Mouse (Mus musculus) frontal cortex, postnatal 14 days (tissue): ENCODE data around the gene Smim23.
A peak's percentile ranks its signal among the peaks of the same experiment; 100 is the strongest.

Source experiments
- DNase-seq, 2 experiments: peaks; one replicate each; pipeline ENCODE4 v3.0.0; 2022; ENCODE audit warnings: low spot score in 2 of 2

Gene Smim23

DNA sequence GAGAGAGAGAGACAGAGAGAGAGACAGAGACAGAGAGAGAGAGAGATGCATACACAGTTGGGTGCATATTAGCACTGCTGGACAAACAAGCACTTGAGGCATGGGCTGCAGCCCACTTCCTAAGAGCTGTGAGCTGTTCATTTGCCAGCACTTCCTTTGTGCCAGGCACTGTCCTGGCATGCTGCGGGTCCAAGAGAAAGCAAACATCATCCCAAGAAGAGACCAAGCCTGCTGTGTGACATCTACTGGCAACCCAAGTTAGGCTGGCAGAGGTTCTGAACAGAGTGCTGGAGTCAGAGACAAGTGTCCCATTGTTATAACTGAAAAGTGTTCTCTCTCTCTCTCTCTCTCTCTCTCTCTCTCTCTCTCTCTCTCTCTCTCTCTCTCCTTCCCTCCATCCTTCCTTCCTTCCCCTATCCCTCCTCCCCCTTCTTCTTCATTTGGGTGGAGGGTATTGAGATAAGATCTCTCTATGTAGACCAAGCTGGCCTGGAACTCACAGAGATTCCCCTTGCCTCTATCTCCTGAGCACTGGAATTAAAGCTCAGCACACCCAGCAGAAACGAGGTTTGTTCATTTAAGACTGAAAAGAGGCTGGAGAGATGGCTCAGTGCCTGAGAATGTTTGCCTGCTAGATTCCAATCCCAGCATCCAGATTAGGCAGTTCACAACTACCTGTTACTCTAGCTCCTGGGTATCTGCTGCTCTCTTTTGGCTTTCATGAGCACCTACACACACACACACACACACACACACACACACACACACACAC, 42.6 kb downstream of the Smim23 start:
- DNase-seq: peak in 1 of 2 experiments; percentile 42

DNA sequence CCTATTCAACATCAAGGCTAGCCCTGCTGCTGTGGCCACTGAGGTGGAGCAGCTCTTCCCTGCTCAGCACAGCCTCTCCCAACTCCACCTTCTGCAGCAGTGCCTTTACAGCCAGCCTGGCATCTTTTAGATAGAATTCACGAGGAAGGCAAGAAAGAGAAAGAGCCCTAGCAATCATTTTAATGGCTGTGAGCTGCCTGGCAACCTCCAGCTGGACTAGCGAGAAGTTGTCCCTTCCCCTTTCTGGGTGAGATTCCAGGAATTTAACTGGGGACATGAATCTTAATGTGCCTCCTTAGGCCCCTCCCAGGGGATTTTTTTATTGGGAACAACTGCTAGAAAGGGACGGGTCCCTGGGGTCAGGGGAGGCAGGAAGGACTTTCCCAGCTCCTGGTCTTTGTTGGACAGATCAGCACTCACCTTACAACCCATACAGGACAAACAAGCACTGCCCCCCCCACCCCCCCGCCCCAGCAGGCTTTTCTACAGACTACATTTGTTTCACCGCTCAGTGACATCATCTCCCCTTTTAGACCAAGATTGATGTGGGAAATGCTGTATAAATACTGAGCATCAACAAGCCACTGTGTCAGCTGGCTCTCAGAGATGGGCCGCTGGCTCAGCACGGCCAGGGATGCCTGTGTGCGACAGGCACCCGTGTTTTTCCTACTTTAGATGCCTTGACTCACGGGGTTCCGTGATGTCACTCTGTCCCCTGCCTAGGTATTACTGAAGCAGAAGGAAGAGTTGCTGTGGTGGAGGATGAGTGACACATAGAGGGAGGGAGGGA, 43.5 kb downstream of the Smim23 start:
- no peak for DNase-seq

DNA sequence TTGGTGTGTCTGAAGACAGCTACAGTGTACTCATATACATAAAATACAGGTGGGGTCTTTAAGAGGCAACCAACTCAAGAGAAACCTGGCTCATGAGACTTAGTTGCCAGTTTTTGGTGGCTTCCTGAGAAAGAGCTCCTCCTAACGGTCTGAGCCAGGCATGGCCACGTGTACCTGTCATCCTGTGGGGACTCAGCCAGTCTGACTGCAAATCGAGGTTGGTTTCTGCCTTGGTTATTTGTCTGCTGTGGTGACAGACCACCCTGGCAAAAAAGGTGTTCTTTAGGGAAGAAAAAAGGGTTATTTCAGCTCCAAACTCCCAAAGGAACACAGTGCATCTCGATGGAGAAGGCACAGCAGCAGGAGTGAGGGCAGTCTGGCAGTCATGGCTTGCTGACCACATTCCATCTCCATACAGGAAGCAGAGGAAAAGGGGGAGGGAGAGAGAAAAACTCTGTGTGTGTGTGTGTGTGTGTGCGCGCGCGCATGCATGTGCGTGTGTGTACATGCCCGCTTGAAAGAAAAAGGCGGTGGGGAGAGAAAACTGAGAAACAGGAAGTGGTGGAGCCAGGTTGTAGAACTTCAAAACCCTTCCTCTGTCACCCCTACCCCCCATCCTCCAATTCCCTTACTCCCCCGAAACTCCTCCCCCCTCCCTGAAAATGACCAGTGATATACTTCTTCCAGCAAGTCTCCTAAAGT, 55.6 kb downstream of the Smim23 start:
- DNase-seq: no peak
